In the genomic region with DNA sequence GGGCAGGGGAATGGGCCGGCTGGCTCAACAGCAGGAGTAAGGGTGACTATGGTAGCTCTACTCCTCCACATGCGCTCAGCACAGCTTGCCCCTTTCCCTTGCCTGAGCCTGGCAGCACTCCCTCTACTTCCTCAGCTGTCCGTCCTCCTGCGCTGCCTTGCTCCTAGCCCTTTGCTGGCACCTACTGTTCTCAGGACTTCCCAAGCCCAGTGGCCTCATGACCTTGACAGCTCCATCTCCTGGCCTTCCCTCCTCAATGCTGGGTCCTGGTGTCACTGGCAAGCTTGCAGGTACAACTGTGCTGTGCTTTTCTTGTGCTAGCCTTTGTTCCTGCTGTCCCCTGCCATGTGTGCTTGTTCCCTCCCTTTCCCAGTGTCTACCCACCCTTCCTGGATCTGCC, we compare ENCODE assay signal across 36 mouse cellular contexts. TPM values are rescaled to one million over a fixed set of nuclear protein-coding genes. Genes with fewer than 3 reads are reported as not detected.
DNase-seq lines count a peak whose midpoint lies in the region; ATAC-seq and TF ChIP-seq lines count a peak whose summit lies in the region.
"Had no signal": no experiment of that assay in that cellular context is flagged by ENCODE, and none has a peak within 500 bp of the region (broad histone marks: within the 10 kb centered on the region; RNA-seq: fewer than 3 reads in every experiment).

No protein-coding gene starts in this region.

- no peaks in the 10 kb centered on the region for H3K9me3 ChIP-seq in forebrain, embryonic 10.5 days
- H3K9me3 ChIP-seq in forebrain, postnatal 0 days (ENCODE audit: low read length), result no peaks in the 10 kb centered on the region
- no peaks in the 10 kb centered on the region for H3K9me3 ChIP-seq in kidney, embryonic 15.5 days (replicated peaks)
- H3K9me3 ChIP-seq in neural tube, embryonic 13.5 days, result no peaks in the 10 kb centered on the region
- no peaks in the 10 kb centered on the region for H3K9me3 ChIP-seq in neural tube, embryonic 15.5 days (replicated peaks)
- H3K9me3 ChIP-seq: embryonic facial prominence, embryonic 15.5 days; forebrain, embryonic 13.5 days; limb, embryonic 15.5 days; liver, embryonic 13.5 days; midbrain, embryonic 12.5 days; stomach, embryonic 15.5 days had no signal

- H3K4me1 ChIP-seq in forebrain, embryonic 10.5 days, result peaks cover 57% of the 10 kb centered on the region
- H3K4me1 ChIP-seq in forebrain, postnatal 0 days (ENCODE audit: insufficient read depth), result peaks cover 16% of the 10 kb centered on the region
- H3K4me1 ChIP-seq in kidney, adult 2 months (ENCODE audit: control insufficient read depth, insufficient read depth, low read length), result no peaks in the 10 kb centered on the region; the same call in 1 of the 2 replicates
- H3K4me1 ChIP-seq in kidney, embryonic 15.5 days, result peaks cover 27% of the 10 kb centered on the region
- peaks cover 25% of the 10 kb centered on the region for H3K4me1 ChIP-seq in neural tube, embryonic 13.5 days (replicated peaks)
- H3K4me1 ChIP-seq in neural tube, embryonic 15.5 days, result peaks cover 18% of the 10 kb centered on the region
- H3K4me1 ChIP-seq: stomach, embryonic 15.5 days had no signal

- H3K27ac ChIP-seq in forebrain, embryonic 10.5 days, result peak overlapping the region; percentile 91
- H3K27ac ChIP-seq in forebrain, postnatal 0 days (ENCODE audit: low read depth, low read length), result no peak overlapping the region
- peak overlapping the region; percentile 21 for H3K27ac ChIP-seq in kidney, adult 2 months (ENCODE audit: insufficient read depth, low read depth, low read length)
- H3K27ac ChIP-seq in kidney, embryonic 15.5 days, result no peak overlapping the region
- H3K27ac ChIP-seq in neural tube, embryonic 13.5 days (replicated peaks), result peak overlapping the region; percentile 86; the same call in 1 of the 2 replicates
- H3K27ac ChIP-seq in neural tube, embryonic 15.5 days (replicated peaks), result no peak overlapping the region
- H3K27ac ChIP-seq: embryonic facial prominence, embryonic 15.5 days; limb, embryonic 15.5 days; liver, embryonic 13.5 days; macrophage; stomach, embryonic 15.5 days had no signal

- H3K9ac ChIP-seq in forebrain, postnatal 0 days, result no peak overlapping the region
- no peak overlapping the region for H3K9ac ChIP-seq in kidney, embryonic 15.5 days
- no peak overlapping the region for H3K9ac ChIP-seq in neural tube, embryonic 13.5 days
- no peak overlapping the region for H3K9ac ChIP-seq in neural tube, embryonic 15.5 days (replicated peaks)
- H3K9ac ChIP-seq: embryonic facial prominence, embryonic 15.5 days; forebrain, embryonic 13.5 days; limb, embryonic 15.5 days; liver, embryonic 13.5 days; midbrain, embryonic 12.5 days; stomach, embryonic 15.5 days had no signal

- no peak for TF ChIP-seq POLR2A in kidney, adult 2 months (IDR thresholded peaks at IDR 0.05; ENCODE audit: low read depth, low read length)

- no peaks in the 10 kb centered on the region for H3K27me3 ChIP-seq in forebrain, embryonic 10.5 days (ENCODE audit: poor library complexity, severe bottlenecking)
- no peaks in the 10 kb centered on the region for H3K27me3 ChIP-seq in forebrain, postnatal 0 days (ENCODE audit: insufficient read depth, low read length)
- H3K27me3 ChIP-seq in kidney, adult 2 months (replicated peaks; ENCODE audit: control insufficient read depth, insufficient read depth, low read length), result no peaks in the 10 kb centered on the region
- H3K27me3 ChIP-seq in kidney, embryonic 15.5 days, result no peaks in the 10 kb centered on the region
- no peaks in the 10 kb centered on the region for H3K27me3 ChIP-seq in neural tube, embryonic 13.5 days
- no peaks in the 10 kb centered on the region for H3K27me3 ChIP-seq in neural tube, embryonic 15.5 days (replicated peaks)
- H3K27me3 ChIP-seq: embryonic facial prominence, embryonic 15.5 days; forebrain, embryonic 13.5 days; limb, embryonic 15.5 days; midbrain, embryonic 12.5 days; Patski; stomach, embryonic 15.5 days had no signal

- no peaks in the 10 kb centered on the region for H3K36me3 ChIP-seq in forebrain, embryonic 10.5 days (replicated peaks)
- no peaks in the 10 kb centered on the region for H3K36me3 ChIP-seq in forebrain, postnatal 0 days (ENCODE audit: insufficient read depth)
- H3K36me3 ChIP-seq in kidney, adult 2 months (ENCODE audit: control insufficient read depth, insufficient read depth, low read length), result no peaks in the 10 kb centered on the region
- no peaks in the 10 kb centered on the region for H3K36me3 ChIP-seq in kidney, embryonic 15.5 days
- H3K36me3 ChIP-seq in neural tube, embryonic 13.5 days, result no peaks in the 10 kb centered on the region
- no peaks in the 10 kb centered on the region for H3K36me3 ChIP-seq in neural tube, embryonic 15.5 days
- H3K36me3 ChIP-seq: embryonic facial prominence, embryonic 15.5 days; limb, embryonic 15.5 days; liver, embryonic 13.5 days; midbrain, embryonic 12.5 days; stomach, embryonic 15.5 days had no signal

- no peak overlapping the region for H3K4me2 ChIP-seq in forebrain, postnatal 0 days (ENCODE audit: low read depth)
- H3K4me2 ChIP-seq in kidney, embryonic 15.5 days, result no peak overlapping the region
- H3K4me2 ChIP-seq in neural tube, embryonic 13.5 days, result no peak overlapping the region
- no peak overlapping the region for H3K4me2 ChIP-seq in neural tube, embryonic 15.5 days
- H3K4me2 ChIP-seq: embryonic facial prominence, embryonic 15.5 days; forebrain, embryonic 13.5 days; heart, embryonic 11.5 days; limb, embryonic 15.5 days; liver, embryonic 13.5 days; midbrain, embryonic 12.5 days; stomach, embryonic 15.5 days had no signal

- 95% methylated on average over 4 of the region's 4 CpGs for WGBS in forebrain, embryonic 10.5 days
- 96% methylated on average over 4 of the region's 4 CpGs for WGBS in forebrain, postnatal 0 days
- WGBS in kidney, adult 2 months, result 83% methylated on average over 4 of the region's 4 CpGs
- WGBS in kidney, embryonic 15.5 days, result 88% methylated on average over 4 of the region's 4 CpGs
- 89% methylated on average over 4 of the region's 4 CpGs for WGBS in neural tube, embryonic 13.5 days
- WGBS in neural tube, embryonic 15.5 days, result 93% methylated on average over 4 of the region's 4 CpGs

- H3K4me3 ChIP-seq in forebrain, embryonic 10.5 days, result no peak overlapping the region
- no peak overlapping the region for H3K4me3 ChIP-seq in forebrain, postnatal 0 days (ENCODE audit: low read depth, low read length)
- no peak overlapping the region for H3K4me3 ChIP-seq in kidney, adult 2 months (ENCODE audit: insufficient read depth, low read depth, low read length)
- no peak overlapping the region for H3K4me3 ChIP-seq in kidney, embryonic 15.5 days (replicated peaks)
- no peak overlapping the region for H3K4me3 ChIP-seq in neural tube, embryonic 13.5 days
- no peak overlapping the region for H3K4me3 ChIP-seq in neural tube, embryonic 15.5 days (replicated peaks)
- H3K4me3 ChIP-seq: embryonic facial prominence, embryonic 15.5 days; forebrain, embryonic 13.5 days; limb, embryonic 15.5 days; liver, embryonic 13.5 days; midbrain, embryonic 12.5 days; stomach, embryonic 15.5 days had no signal

- no peak for ATAC-seq in forebrain, postnatal 0 days
- ATAC-seq in kidney, embryonic 15.5 days (replicated peaks; ENCODE audit: low FRiP score), result no peak
- ATAC-seq in neural tube, embryonic 13.5 days (ENCODE audit: low read depth), result no peak
- ATAC-seq in neural tube, embryonic 15.5 days (ENCODE audit: low FRiP score), result no peak
- ATAC-seq in megakaryocyte-erythroid progenitor cell, adult 5-6 weeks (replicated peaks; ENCODE audit: low FRiP score, low TSS enrichment, poor library complexity, severe bottlenecking), result no peak
- ATAC-seq: forebrain, embryonic 13.5 days; intestine, embryonic 16.5 days; lung, postnatal 0 days; Patski had no signal

- no peak for DNase-seq in forebrain, embryonic 10.5 days (ENCODE audit: extremely low spot score, low spot score)
- DNase-seq in forebrain, postnatal 0 days, result no peak
- DNase-seq in kidney, adult 2 months, result no peak
- DNase-seq: cerebellum, adult 2 months; cerebellum, postnatal 14 days; gastrocnemius, postnatal 14 days; heart, postnatal 36 days; kidney, postnatal 36 days; layer of hippocampus, postnatal 36 days; left cerebral cortex, postnatal 4 days; liver, embryonic 13.5 days; lung, adult 18-20 months; retina, postnatal 1 day; right cerebral cortex, postnatal 25 days; thymus, adult 2 months; thymus, postnatal 36 days had no signal

- no peak for TF ChIP-seq CTCF in forebrain, postnatal 0 days (IDR thresholded peaks at IDR 0.05; ENCODE audit: low read depth)
- TF ChIP-seq CTCF in kidney, adult 2 months (conservative IDR thresholded peaks at IDR 0.05; ENCODE audit: insufficient read depth, insufficient read length, low read depth, low read length), result no peak

RNA-seq across cellular contexts. Expression of a gene that starts 13.6 kb away (rescaled TPM):
- 0.06 TPM in 1 of 2 replicates, not detected in the other for polyA plus RNA-seq in forebrain, embryonic 10.5 days (2016; fragmentation: Nextera tagmentation; extraction: Ambion mirVana)
- not detected in 2 replicates for total RNA-seq in forebrain, postnatal 0 days (2014; rRNA removed)
- 0.09 TPM in 1 of 2 replicates, not detected in the other for polyA plus RNA-seq in forebrain, postnatal 0 days (2015; fragmentation: Nextera tagmentation; extraction: Ambion mirVana)
- polyA plus RNA-seq in kidney, adult 2 months (2012; rRNA removed), result 0.05 TPM in 1 of 2 replicates, not detected in the other
- 0.08 and 0.12 TPM in 2 replicates for polyA plus RNA-seq in kidney, embryonic 15.5 days (2015; fragmentation: Nextera tagmentation; extraction: Ambion mirVana)
- polyA plus RNA-seq in neural tube, embryonic 13.5 days (2015; fragmentation: Nextera tagmentation; extraction: Ambion mirVana), result not detected in 2 replicates
- not detected in 2 replicates for polyA plus RNA-seq in neural tube, embryonic 15.5 days (2015; fragmentation: Nextera tagmentation; extraction: Ambion mirVana)
- total RNA-seq in megakaryocyte-erythroid progenitor cell, adult 5-6 weeks (2014; fragmentation: Nextera tagmentation), result not detected in 2 replicates
- not detected in 2 replicates for total RNA-seq in megakaryocyte-erythroid progenitor cell, adult 5-6 weeks (2017)
- total RNA-seq: gastrocnemius, postnatal 14 days; granulocyte monocyte progenitor cell, adult 5-6 weeks; heart, postnatal 36 days; layer of hippocampus, adult 8-10 months; layer of hippocampus, postnatal 36 days; left cerebral cortex, postnatal 4 days; MEL had no signal
- polyA plus RNA-seq: cerebellum, adult 2 months; cortical plate, adult 2 months; embryonic facial prominence, embryonic 15.5 days; forebrain, embryonic 13.5 days; heart, embryonic 11.5 days; heart, embryonic 16.5 days; intestine, embryonic 16.5 days; limb, embryonic 15.5 days; liver, embryonic 13.5 days; macrophage; neural tube, embryonic 14.5 days; Patski; stomach, embryonic 15.5 days had no signal

RNA-seq across cellular contexts. Expression of a gene that starts 16.3 kb away (rescaled TPM):
- polyA plus RNA-seq in forebrain, embryonic 10.5 days (2016; fragmentation: Nextera tagmentation; extraction: Ambion mirVana), result 8.9 and 11.3 TPM in 2 replicates
- total RNA-seq in forebrain, postnatal 0 days (2014; rRNA removed), result 2.8 and 4.6 TPM in 2 replicates
- 4.0 and 4.5 TPM in 2 replicates for polyA plus RNA-seq in forebrain, postnatal 0 days (2015; fragmentation: Nextera tagmentation; extraction: Ambion mirVana)
- polyA plus RNA-seq in kidney, adult 2 months (2012; rRNA removed), result 19.0 and 21.7 TPM in 2 replicates
- 11.1 and 12.1 TPM in 2 replicates for polyA plus RNA-seq in kidney, embryonic 15.5 days (2015; fragmentation: Nextera tagmentation; extraction: Ambion mirVana)
- polyA plus RNA-seq in neural tube, embryonic 13.5 days (2015; fragmentation: Nextera tagmentation; extraction: Ambion mirVana), result 4.5 and 6.9 TPM in 2 replicates
- 4.4 and 4.7 TPM in 2 replicates for polyA plus RNA-seq in neural tube, embryonic 15.5 days (2015; fragmentation: Nextera tagmentation; extraction: Ambion mirVana)
- total RNA-seq in megakaryocyte-erythroid progenitor cell, adult 5-6 weeks (2014; fragmentation: Nextera tagmentation), result 8.1 and 11.5 TPM in 2 replicates
- total RNA-seq in megakaryocyte-erythroid progenitor cell, adult 5-6 weeks (2017), result 6.6 and 12.8 TPM in 2 replicates

RNA-seq across cellular contexts. Expression of a gene that starts 16.5 kb away (rescaled TPM):
- 131 and 132 TPM in 2 replicates for polyA plus RNA-seq in forebrain, embryonic 10.5 days (2016; fragmentation: Nextera tagmentation; extraction: Ambion mirVana)
- 43.8 and 48.5 TPM in 2 replicates for total RNA-seq in forebrain, postnatal 0 days (2014; rRNA removed)
- polyA plus RNA-seq in forebrain, postnatal 0 days (2015; fragmentation: Nextera tagmentation; extraction: Ambion mirVana), result 73.3 and 80.4 TPM in 2 replicates
- 111 and 118 TPM in 2 replicates for polyA plus RNA-seq in kidney, adult 2 months (2012; rRNA removed)
- polyA plus RNA-seq in kidney, embryonic 15.5 days (2015; fragmentation: Nextera tagmentation; extraction: Ambion mirVana), result 108 TPM in 2 replicates
- 76.9 and 80.9 TPM in 2 replicates for polyA plus RNA-seq in neural tube, embryonic 13.5 days (2015; fragmentation: Nextera tagmentation; extraction: Ambion mirVana)
- polyA plus RNA-seq in neural tube, embryonic 15.5 days (2015; fragmentation: Nextera tagmentation; extraction: Ambion mirVana), result 84.9 and 85.5 TPM in 2 replicates
- 104 and 107 TPM in 2 replicates for total RNA-seq in megakaryocyte-erythroid progenitor cell, adult 5-6 weeks (2014; fragmentation: Nextera tagmentation)
- 61.0 and 78.5 TPM in 2 replicates for total RNA-seq in megakaryocyte-erythroid progenitor cell, adult 5-6 weeks (2017)

Comparison
In these comparisons a context has a peak if more than half of its experiments do, and no peak if none do; other contexts are left out.
1. H3K27ac ChIP-seq: peak in forebrain, embryonic 10.5 days (single experiment), kidney, adult 2 months (single experiment) and neural tube, embryonic 13.5 days (single experiment); none in forebrain, postnatal 0 days (single experiment), kidney, embryonic 15.5 days (single experiment) and neural tube, embryonic 15.5 days (single experiment).